Mouse (Mus musculus): ENCODE data around the gene Pde6h. TPM values are rescaled to one million over a fixed set of nuclear protein-coding genes. Genes with fewer than 3 reads are reported as not detected.
"Not testable (repeated sequence)": the region's sequence is repeated elsewhere in the genome, so short reads cannot be mapped to it uniquely, and the experiment has no call there.

The Pde6h gene
- polyA plus RNA-seq, 1 experiment from 2014 or later, result 0.08 TPM

GRCm38 (mm10) chr6:136955240-136955639 is 31.6 kb downstream of the Pde6h start:
- Histone ChIP-seq H3K4me3 (ENCODE audit: low read depth, low read length) (no peak overlapping the region), H3K9ac (ENCODE audit: low read depth, low read length) (no peak overlapping the region), H3K36me3 (ENCODE audit: control insufficient read depth, insufficient read depth, low read length) (no peaks in the 10 kb centered on the region), H3K27ac (ENCODE audit: low read length) (no peak overlapping the region), H3K4me1 (ENCODE audit: control insufficient read depth, insufficient read depth, low read length) (no peaks in the 10 kb centered on the region), H3K27me3 (ENCODE audit: control insufficient read depth, insufficient read depth, low read depth, low read length) (no peaks in the 10 kb centered on the region), H3K4me2 (ENCODE audit: low read length) (no peak overlapping the region), H3K9me3 (replicated peaks; ENCODE audit: control insufficient read depth, low read length, poor library complexity, severe bottlenecking) (no peaks in the 10 kb centered on the region)
- no peak for ATAC-seq
- 90% methylated on average over 3 of the region's 3 CpGs for WGBS

GRCm38 (mm10) chr6:136957062-136957461 is 33.4 kb downstream of the Pde6h start:
- no peaks in the 10 kb centered on the region for H3K4me1 ChIP-seq (ENCODE audit: control insufficient read depth, insufficient read depth, low read length)

GRCm38 (mm10) chr6:136959131-136959530 is 35.5 kb downstream of the Pde6h start:
- H3K4me1 ChIP-seq (ENCODE audit: control insufficient read depth, insufficient read depth, low read length), result no peaks in the 10 kb centered on the region
- no peak overlapping the region for H3K4me3 ChIP-seq (ENCODE audit: low read depth, low read length)
- 65% methylated on average over 11 of the region's 11 CpGs for WGBS
- H3K9ac ChIP-seq (ENCODE audit: low read depth, low read length), result no peak overlapping the region
- H3K4me2 ChIP-seq (ENCODE audit: low read length), result no peak overlapping the region
- ATAC-seq, result no peak
- H3K27ac ChIP-seq (ENCODE audit: low read length), result no peak overlapping the region
- no peaks in the 10 kb centered on the region for H3K9me3 ChIP-seq (replicated peaks; ENCODE audit: control insufficient read depth, low read length, poor library complexity, severe bottlenecking)
- no peaks in the 10 kb centered on the region for H3K36me3 ChIP-seq (ENCODE audit: control insufficient read depth, insufficient read depth, low read length)
- no peaks in the 10 kb centered on the region for H3K27me3 ChIP-seq (ENCODE audit: control insufficient read depth, insufficient read depth, low read depth, low read length)

More at GRCm38 (mm10) chr6:136957062-136957461, 33.4 kb downstream of the Pde6h start:
- Histone ChIP-seq H3K9me3 (replicated peaks; ENCODE audit: control insufficient read depth, low read length, poor library complexity, severe bottlenecking) (no peaks in the 10 kb centered on the region), H3K27ac (ENCODE audit: low read length) (no peak overlapping the region), H3K4me3 (ENCODE audit: low read depth, low read length) (no peak overlapping the region), H3K36me3 (ENCODE audit: control insufficient read depth, insufficient read depth, low read length) (no peaks in the 10 kb centered on the region), H3K9ac (ENCODE audit: low read depth, low read length) (no peak overlapping the region), H3K4me2 (ENCODE audit: low read length) (no peak overlapping the region), H3K27me3 (ENCODE audit: control insufficient read depth, insufficient read depth, low read depth, low read length) (no peaks in the 10 kb centered on the region)
- ATAC-seq, result no peak
- 74% methylated on average over 7 of the region's 7 CpGs for WGBS

- Histone ChIP-seq H3K27me3 (ENCODE audit: control insufficient read depth, insufficient read depth, low read depth, low read length) (no peaks in the 10 kb centered on the region), H3K4me3 (ENCODE audit: low read depth, low read length) (no peak overlapping the region), H3K36me3 (ENCODE audit: control insufficient read depth, insufficient read depth, low read length) (no peaks in the 10 kb centered on the region), H3K4me2 (ENCODE audit: low read length) (no peak overlapping the region), H3K4me1 (ENCODE audit: control insufficient read depth, insufficient read depth, low read length) (no peaks in the 10 kb centered on the region), H3K9ac (ENCODE audit: low read depth, low read length) (no peak overlapping the region), H3K9me3 (replicated peaks; ENCODE audit: control insufficient read depth, low read length, poor library complexity, severe bottlenecking) (no peaks in the 10 kb centered on the region), H3K27ac (ENCODE audit: low read length) (no peak overlapping the region)
- ATAC-seq, result no peak
- WGBS, result 88% methylated on average over 11 of the region's 11 CpGs
These were observed 39.3 kb downstream of the Pde6h start for GRCm38 (mm10) chr6:136962957-136963356.

DNA sequence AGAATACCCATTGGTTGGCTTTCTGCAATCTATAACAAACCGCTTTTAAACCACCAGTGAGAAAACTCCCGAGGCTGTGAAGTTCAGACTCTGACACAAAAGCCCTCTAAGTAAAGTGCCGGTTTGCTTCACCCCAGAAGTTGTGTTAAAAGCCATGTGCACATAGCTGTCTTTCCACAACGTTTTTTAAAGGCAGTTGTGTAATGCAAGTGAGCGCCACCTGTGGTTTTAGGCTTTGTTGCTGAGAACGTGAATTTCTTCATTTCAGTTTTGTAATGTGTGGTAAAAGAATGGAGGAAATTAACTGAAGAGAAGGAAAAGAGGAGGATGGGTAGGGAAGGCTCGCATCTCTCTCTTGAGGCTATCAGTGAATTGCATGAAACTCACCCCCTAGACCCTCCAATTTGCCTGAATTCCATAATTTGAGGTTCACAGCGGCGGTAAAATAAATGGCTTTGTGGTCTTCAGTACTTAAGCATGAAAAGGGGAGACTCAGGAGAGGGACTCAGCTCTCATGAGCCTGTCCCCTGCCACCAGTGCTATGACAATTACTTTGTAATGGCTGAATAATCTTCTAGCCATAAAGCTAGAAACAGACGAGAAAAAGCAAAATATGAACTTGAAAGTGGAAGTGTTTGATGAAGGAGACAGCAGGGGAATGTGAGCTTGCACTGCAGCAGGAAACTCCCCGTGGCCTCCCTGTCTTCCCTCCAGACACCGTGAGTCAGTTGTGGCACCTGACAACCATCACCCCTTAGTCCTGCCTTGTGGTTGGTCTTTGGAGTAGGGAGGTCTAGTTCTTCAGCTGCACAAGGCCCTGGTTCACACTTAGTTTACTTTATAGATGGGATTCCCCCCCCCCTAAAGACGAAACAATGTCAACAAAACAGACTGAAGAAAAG is 41.2 kb downstream of the Pde6h start:
- WGBS, result 65% methylated on average over 13 of the region's 13 CpGs
- ATAC-seq, result no peak
- no peaks in the 10 kb centered on the region for H3K27me3 ChIP-seq (ENCODE audit: control insufficient read depth, insufficient read depth, low read depth, low read length)
- H3K27ac ChIP-seq (ENCODE audit: low read length), result no peak overlapping the region
- H3K4me2 ChIP-seq (ENCODE audit: low read length), result no peak overlapping the region
- no peaks in the 10 kb centered on the region for H3K9me3 ChIP-seq (replicated peaks; ENCODE audit: control insufficient read depth, low read length, poor library complexity, severe bottlenecking)
- no peak overlapping the region for H3K4me3 ChIP-seq (ENCODE audit: low read depth, low read length)
- H3K36me3 ChIP-seq (ENCODE audit: control insufficient read depth, insufficient read depth, low read length), result no peaks in the 10 kb centered on the region
- no peak overlapping the region for H3K9ac ChIP-seq (ENCODE audit: low read depth, low read length)
- no peaks in the 10 kb centered on the region for H3K4me1 ChIP-seq (ENCODE audit: control insufficient read depth, insufficient read depth, low read length)

DNA sequence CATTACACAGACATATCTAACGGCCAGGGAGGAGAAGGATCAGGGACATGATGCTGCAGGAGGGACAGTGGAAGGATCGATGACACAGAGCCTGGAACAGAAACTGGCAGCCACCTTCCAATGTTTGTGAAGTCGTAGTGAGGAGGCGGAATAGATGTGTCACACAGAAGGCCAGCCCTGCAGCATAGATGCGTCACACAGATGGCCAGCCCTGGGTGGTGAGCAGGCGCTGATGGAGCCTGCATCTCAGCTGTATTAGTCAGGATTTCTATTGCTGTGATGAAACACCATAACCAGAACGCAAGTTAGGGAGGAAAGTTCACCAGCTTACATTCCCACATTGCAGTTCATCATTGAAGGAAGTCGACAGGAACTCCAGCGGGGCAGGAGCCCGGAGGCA is 42.3 kb downstream of the Pde6h start:
- no peaks in the 10 kb centered on the region for H3K27me3 ChIP-seq (ENCODE audit: control insufficient read depth, insufficient read depth, low read depth, low read length)
- H3K9ac ChIP-seq (ENCODE audit: low read depth, low read length), result no peak overlapping the region
- no peak overlapping the region for H3K27ac ChIP-seq (ENCODE audit: low read length)
- no peaks in the 10 kb centered on the region for H3K9me3 ChIP-seq (replicated peaks; ENCODE audit: control insufficient read depth, low read length, poor library complexity, severe bottlenecking)
- WGBS, result 80% methylated on average over 10 of the region's 10 CpGs
- H3K4me3 ChIP-seq (ENCODE audit: low read depth, low read length), result no peak overlapping the region
- no peak for ATAC-seq
- no peaks in the 10 kb centered on the region for H3K36me3 ChIP-seq (ENCODE audit: control insufficient read depth, insufficient read depth, low read length)
- H3K4me2 ChIP-seq (ENCODE audit: low read length), result no peak overlapping the region
- no peaks in the 10 kb centered on the region for H3K4me1 ChIP-seq (ENCODE audit: control insufficient read depth, insufficient read depth, low read length)

- no peak overlapping the region for H3K27ac ChIP-seq (ENCODE audit: low read length)
- H3K4me3 ChIP-seq (ENCODE audit: low read depth, low read length), result no peak overlapping the region
- no peak for ATAC-seq
- H3K27me3 ChIP-seq (ENCODE audit: control insufficient read depth, insufficient read depth, low read depth, low read length), result no peaks in the 10 kb centered on the region
- H3K9me3 ChIP-seq (replicated peaks; ENCODE audit: control insufficient read depth, low read length, poor library complexity, severe bottlenecking), result no peaks in the 10 kb centered on the region
- no peaks in the 10 kb centered on the region for H3K4me1 ChIP-seq (ENCODE audit: control insufficient read depth, insufficient read depth, low read length)
- H3K9ac ChIP-seq (ENCODE audit: low read depth, low read length), result no peak overlapping the region
- 66% methylated on average over 4 of the region's 4 CpGs for WGBS
- no peaks in the 10 kb centered on the region for H3K36me3 ChIP-seq (ENCODE audit: control insufficient read depth, insufficient read depth, low read length)
- no peak overlapping the region for H3K4me2 ChIP-seq (ENCODE audit: low read length)
These were observed 43.8 kb downstream of the Pde6h start for GRCm38 (mm10) chr6:136967466-136967865.

GRCm38 (mm10) chr6:136968877-136969276 is 45.2 kb downstream of the Pde6h start:
- not testable (repeated sequence) for H3K4me3 ChIP-seq (ENCODE audit: low read depth, low read length); H3K4me2 ChIP-seq (ENCODE audit: low read length); H3K9me3 ChIP-seq (replicated peaks; ENCODE audit: control insufficient read depth, low read length, poor library complexity, severe bottlenecking); H3K27ac ChIP-seq (ENCODE audit: low read length); H3K4me1 ChIP-seq (ENCODE audit: control insufficient read depth, insufficient read depth, low read length); H3K27me3 ChIP-seq (ENCODE audit: control insufficient read depth, insufficient read depth, low read depth, low read length); H3K9ac ChIP-seq (ENCODE audit: low read depth, low read length); H3K36me3 ChIP-seq (ENCODE audit: control insufficient read depth, insufficient read depth, low read length)
- ATAC-seq, result 0 out of 2 replicates have a peak, but pooled peaks have one; percentile 62
- 19% methylated on average over 3 of the region's 4 CpGs for WGBS

DNA sequence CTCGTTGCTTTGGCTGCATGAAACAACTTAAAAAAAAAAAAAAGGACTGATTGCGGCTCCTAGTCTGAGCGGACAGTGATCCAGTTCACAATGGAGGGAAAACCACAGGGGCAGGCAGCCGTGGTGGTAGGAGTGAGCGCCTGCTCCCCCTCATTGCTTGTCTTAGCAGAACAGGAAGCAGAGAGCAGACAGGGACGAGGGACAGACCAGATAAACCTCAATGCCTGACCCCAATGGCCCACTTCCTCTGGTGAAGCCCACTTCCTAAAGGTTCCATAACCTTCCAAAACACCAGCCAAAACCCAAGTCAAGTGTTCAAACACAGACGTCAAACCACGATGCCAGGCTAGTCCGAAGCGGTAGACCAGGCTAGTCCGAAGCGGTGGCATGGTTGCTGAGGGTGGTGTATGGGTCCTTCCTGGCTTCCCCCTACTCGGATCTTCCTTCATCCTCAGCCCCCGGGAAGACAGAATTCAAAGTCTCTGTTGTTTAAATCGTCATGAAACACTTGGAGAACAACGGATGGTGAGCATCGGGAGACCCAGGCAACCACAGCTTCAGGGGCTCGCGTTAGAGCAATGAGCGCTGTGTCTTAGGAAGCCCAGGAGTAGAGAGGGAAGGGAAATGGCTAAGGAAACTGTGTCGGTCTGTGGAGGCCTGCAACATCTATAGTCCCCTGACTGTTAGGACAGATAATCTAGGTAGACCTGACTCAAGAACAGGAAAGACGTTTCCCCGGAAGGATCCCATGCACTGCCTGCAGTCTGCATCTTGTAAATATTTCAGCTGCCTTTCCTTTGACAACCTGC is 55.8 kb downstream of the Pde6h start:
- 86% methylated on average over 23 of the region's 23 CpGs for WGBS
- Histone ChIP-seq H3K27me3 (ENCODE audit: control insufficient read depth, insufficient read depth, low read depth, low read length) (no peaks in the 10 kb centered on the region), H3K9me3 (replicated peaks; ENCODE audit: control insufficient read depth, low read length, poor library complexity, severe bottlenecking) (no peaks in the 10 kb centered on the region), H3K4me1 (ENCODE audit: control insufficient read depth, insufficient read depth, low read length) (no peaks in the 10 kb centered on the region; the same call in 1 of the 2 replicates), H3K27ac (ENCODE audit: low read length) (no peak overlapping the region), H3K4me2 (ENCODE audit: low read length) (no peak overlapping the region), H3K4me3 (ENCODE audit: low read depth, low read length) (no peak overlapping the region), H3K36me3 (ENCODE audit: control insufficient read depth, insufficient read depth, low read length) (no peaks in the 10 kb centered on the region), H3K9ac (ENCODE audit: low read depth, low read length) (no peak overlapping the region)
- ATAC-seq, result no peak

Measured in midbrain, embryonic 16.5 days (tissue).